Comparison of ENCODE assay signal across 1 mouse cellular context in the genomic region with DNA sequence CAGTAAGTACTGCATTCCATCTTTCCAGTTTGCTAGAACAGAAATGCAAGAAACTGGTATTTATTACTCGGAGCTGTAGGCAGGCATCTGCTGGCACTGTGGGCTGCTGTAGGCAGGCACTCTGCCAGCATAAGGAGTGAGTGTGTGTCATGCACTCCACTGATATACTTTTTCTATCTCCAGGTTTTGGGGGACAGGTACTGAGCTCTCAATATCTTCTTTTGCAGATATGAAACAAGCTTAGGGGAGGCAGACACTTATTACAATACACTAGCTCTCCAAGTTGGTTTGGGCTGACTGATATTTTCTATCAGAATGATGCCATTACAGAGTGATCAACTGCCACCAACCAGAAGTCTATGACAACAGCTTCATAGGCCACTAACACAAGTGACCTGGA.
TF ChIP-seq lines count a peak whose summit lies in the region.

No protein-coding gene starts in this region.

TF ChIP-seq in MEL, 35 proteins besides CTCF, POLR2A, EP300 and RAD21 (continued from another document):
- TF ChIP-seq CHD2 (IDR thresholded peaks at IDR 0.05; ENCODE audit: low read length) (peak; percentile 14; the same call in 1 of the 2 replicates), MEF2A (IDR thresholded peaks at IDR 0.05; ENCODE audit: extremely low read depth, insufficient replicate concordance, low read depth, low read length, poor library complexity, severe bottlenecking) (no peak), NRF1 (IDR thresholded peaks at IDR 0.05; ENCODE audit: insufficient read depth, low read depth, low read length, poor library complexity, severe bottlenecking) (no peak), MAZ (IDR thresholded peaks at IDR 0.05; ENCODE audit: low read depth, low read length) (peak; percentile 65; the same call in 1 of the 2 replicates), BHLHE40 (IDR thresholded peaks at IDR 0.05; ENCODE audit: borderline replicate concordance, low read depth, low read length) (peak; percentile 70), MYC (IDR thresholded peaks at IDR 0.05; ENCODE audit: low read depth, low read length) (no peak), KAT2A (conservative IDR thresholded peaks at IDR 0.05; ENCODE audit: low read depth, low read length) (peak; percentile 49)
